Mouse (Mus musculus) left cerebral cortex, postnatal 4 days (tissue): ENCODE results near the gene Hexim1. TPM values are rescaled to one million over a fixed set of nuclear protein-coding genes. Genes with fewer than 3 reads are reported as not detected.

Experiments
- DNase-seq: peaks from one replicate; pipeline ENCODE4 v3.0.0-alpha.2; 2022
- intact Hi-C: fragments of 180-260 bp; cut with DNase I; formaldehyde crosslinking; loops from one replicate; pipeline ENCODE4 v1.15.1; 2025
- total RNA-seq, 2 experiments: library from RNA; stranded (reverse); gene quantifications; 2 replicates each; pipeline ENCODE4 v1.2.3; 2021

Hexim1 gene
- total RNA-seq, 2 experiments from 2014 or later: 22.9 to 23.2 TPM

DNA sequence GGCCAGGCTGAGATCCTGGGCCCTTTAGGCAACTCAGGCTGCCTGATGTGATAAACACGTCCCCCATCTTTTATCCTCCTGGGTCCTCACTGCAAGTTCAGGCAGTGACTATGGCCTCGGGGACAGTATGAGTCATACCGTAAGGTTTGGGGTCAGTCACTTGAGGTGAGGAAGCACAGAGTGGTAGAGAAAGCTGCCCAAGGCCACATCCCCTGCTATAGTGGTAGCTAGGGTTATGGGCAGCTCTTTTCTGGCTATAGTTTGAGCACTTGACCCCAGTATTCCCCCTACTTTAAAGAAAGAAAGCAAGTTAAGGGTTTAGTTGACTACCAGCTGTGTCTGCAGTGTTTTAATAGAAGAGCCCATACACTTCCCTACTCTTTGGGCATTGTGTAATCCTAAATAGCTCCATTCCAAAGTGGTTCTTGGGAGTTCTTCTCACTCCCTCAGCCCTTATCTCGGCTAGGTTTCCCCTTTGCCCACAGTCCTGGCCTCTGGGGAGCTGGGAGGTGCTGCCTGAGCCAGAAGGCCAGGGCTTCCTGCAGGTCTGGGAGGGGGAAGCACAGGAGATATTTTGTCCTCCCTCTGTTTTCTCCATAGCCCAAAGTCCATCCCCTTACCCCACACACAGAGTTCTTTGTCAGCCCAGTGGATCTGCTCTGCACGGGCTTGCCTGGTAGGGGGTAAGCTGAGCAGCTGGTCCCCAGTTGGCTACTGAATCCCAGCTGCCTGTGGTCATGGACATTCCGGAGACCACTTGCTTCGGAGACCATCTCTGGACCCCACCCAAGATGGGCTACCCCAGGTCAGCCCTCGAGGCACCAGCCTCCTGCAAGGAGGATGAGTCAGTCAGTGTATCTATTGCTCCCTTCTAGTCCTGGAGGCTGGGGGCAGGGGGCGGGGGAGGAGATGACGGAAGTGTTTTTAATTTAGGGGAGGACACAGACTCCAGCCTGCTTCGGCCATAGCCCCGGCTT is 28.6 kb downstream of the Hexim1 start:
- DNase-seq: peak; percentile 43
- intact Hi-C loops: no loop called here

DNA sequence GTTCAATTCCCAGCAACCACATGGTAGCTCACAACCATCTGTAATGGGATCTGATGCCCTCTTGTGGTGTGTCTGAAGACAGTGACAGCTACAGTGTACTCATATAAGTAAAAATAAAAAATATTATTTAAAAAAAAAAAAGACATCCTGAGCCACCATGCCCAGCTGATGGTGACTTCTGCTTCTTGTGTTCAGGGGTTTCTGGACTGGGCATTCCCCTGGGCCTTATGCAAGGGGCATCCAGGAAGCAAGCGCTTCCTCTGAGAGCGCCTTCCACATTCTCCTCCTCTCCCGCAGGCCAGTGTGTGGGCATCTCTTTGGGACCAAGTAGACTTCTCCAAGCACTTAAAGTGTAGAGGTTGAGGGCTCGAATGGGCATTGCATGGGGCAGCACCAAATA is 30.4 kb downstream of the Hexim1 start:
- DNase-seq: no peak
- intact Hi-C loops: no loop called here

- DNase-seq: no peak
Measured at GRCm38 (mm10) chr11:103147766-103148165, 31.7 kb downstream of the Hexim1 start.

DNA sequence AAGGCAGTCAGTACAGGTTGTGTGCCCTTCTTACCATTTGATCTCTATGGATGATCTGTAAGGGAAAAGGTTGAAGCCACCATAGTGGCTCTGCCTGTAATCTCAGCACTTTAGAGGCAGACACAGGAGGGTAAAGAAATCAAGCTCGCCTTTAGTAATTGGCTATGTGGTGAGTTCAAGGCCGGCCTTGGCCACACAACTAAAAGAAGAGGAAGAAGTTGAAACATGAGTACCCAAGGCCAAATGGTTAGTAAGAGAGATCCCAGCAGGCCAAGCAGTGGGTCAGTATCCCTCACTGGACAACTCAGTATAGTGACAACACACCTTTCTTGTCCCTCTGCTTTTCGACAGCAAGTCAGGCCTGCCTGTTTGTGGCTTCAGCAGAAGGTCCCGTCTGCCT is 33.7 kb downstream of the Hexim1 start:
- DNase-seq: no peak
- intact Hi-C loops: no loop called here

More at GRCm38 (mm10) chr11:103147766-103148165, 31.7 kb downstream of the Hexim1 start:
- intact Hi-C loops: no loop called here

GRCm38 (mm10) chr11:103158621-103159478 is 42.8 kb downstream of the Hexim1 start:
- intact Hi-C loops: loop anchor here (5.0 kb wide), 1 partner anchor 42 kb away; the partner anchor contains the start of gene Hexim1
- DNase-seq: peak; percentile 98

- intact Hi-C loops: no loop called here
- no peak for DNase-seq
Measured at GRCm38 (mm10) chr11:103160738-103161137, 44.7 kb downstream of the Hexim1 start.

DNA sequence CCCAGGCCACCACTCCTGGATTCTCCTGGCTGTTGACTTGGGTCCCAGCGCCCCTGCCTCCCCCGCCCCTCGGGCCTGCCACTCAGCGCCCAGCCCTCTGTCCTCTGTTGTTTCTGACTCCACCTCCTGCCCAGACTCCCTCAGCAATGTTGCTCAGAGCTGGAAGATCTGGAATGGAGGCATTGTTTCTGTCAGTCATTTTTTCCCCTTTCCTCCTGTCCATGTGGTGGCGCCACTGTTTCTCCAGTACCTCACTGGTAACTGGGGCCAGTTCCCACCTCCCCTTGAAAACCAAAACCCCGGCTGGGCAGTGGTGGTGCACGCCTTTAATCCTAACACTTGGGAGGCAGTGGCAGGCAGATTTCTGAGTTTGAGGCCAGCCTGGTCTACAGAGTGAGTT is 45.4 kb downstream of the Hexim1 start:
- intact Hi-C loops: no loop called here
- no peak for DNase-seq

GRCm38 (mm10) chr11:103162132-103162531 is 46.1 kb downstream of the Hexim1 start:
- no peak for DNase-seq
- intact Hi-C loops: no loop called here

GRCm38 (mm10) chr11:103164391-103164790 is 48.4 kb downstream of the Hexim1 start:
- DNase-seq: no peak
- intact Hi-C loops: no loop called here

GRCm38 (mm10) chr11:103168690-103169390 is 52.8 kb downstream of the Hexim1 start:
- intact Hi-C loops: loop anchor here (5.0 kb wide), 1 partner anchor 158 kb away; no protein-coding TSS in a partner anchor
- peak; percentile 69 for DNase-seq

Other genes with a start within 250 kb of the Hexim1 start
- gene Eftud2, start 235.2 kb upstream of the Hexim1 start, total RNA-seq: 100 to 1,000 TPM; 113 to 125 TPM
- gene Ccdc103, start 235.0 kb upstream of the Hexim1 start, total RNA-seq: under 1 TPM; 0.48 to 0.95 TPM
- not detected for gene Fam187a, start 231.1 kb upstream of the Hexim1 start, total RNA-seq
- 10 to 100 TPM; 37.2 to 56.0 TPM for gene Gfap, start 215.3 kb upstream of the Hexim1 start, total RNA-seq
- gene Kif18b, start 191.1 kb upstream of the Hexim1 start, total RNA-seq: 1 to 10 TPM; 3.7 to 4.1 TPM
- 10 to 100 TPM; 10.9 to 12.7 TPM for gene C1ql1, start 169.5 kb upstream of the Hexim1 start, total RNA-seq
- 10 to 100 TPM; 60.3 to 67.8 TPM for gene Nmt1, start 88.0 kb upstream of the Hexim1 start, total RNA-seq
- gene Dcakd, start 87.9 kb upstream of the Hexim1 start, total RNA-seq: 100 to 1,000 TPM; 116 to 128 TPM
- 10 to 100 TPM; 11.1 to 13.8 TPM for gene Plcd3, start 14.6 kb upstream of the Hexim1 start, total RNA-seq
- gene Acbd4, start 14.5 kb upstream of the Hexim1 start, total RNA-seq: 10 to 100 TPM; 31.7 to 41.3 TPM
- 10 to 100 TPM; 19.0 to 24.2 TPM for gene Hexim2, start 16.2 kb downstream of the Hexim1 start, total RNA-seq
- gene Fmnl1, start 54.9 kb downstream of the Hexim1 start, total RNA-seq: 10 to 100 TPM; 34.8 to 39.1 TPM
- gene 1700023F06Rik, start 92.3 kb downstream of the Hexim1 start, total RNA-seq: 1 to 10 TPM; 1.5 to 2.0 TPM
- 1 to 10 TPM; 1.4 to 2.0 TPM for gene Spata32, start 102.2 kb downstream of the Hexim1 start, total RNA-seq
- gene Map3k14, start 151.2 kb downstream of the Hexim1 start, total RNA-seq: 1 to 10 TPM; 3.7 to 4.3 TPM
- 1 to 10 TPM; 4.7 to 5.1 TPM for gene Arhgap27, start 247.5 kb downstream of the Hexim1 start, total RNA-seq